Comparison of ENCODE assay signal across 8 mouse cellular contexts in genomic region chr2:39064687-39065399, GRCm38 (mm10). TPM values are rescaled to one million over a fixed set of nuclear protein-coding genes. Genes with fewer than 3 reads are reported as not detected.
A peak's percentile ranks its signal among the peaks of the same experiment; 100 is the strongest.
DNase-seq lines count a peak whose midpoint lies in the region; ATAC-seq and TF ChIP-seq lines count a peak whose summit lies in the region.

No protein-coding gene starts in this region.

- H3K27me3 ChIP-seq in heart, embryonic 12.5 days (replicated peaks): no peaks in the 10 kb centered on the region
- H3K27me3 ChIP-seq in ES-Bruce4 (ENCODE audit: control insufficient read depth, insufficient read depth, low read length, poor library complexity, severe bottlenecking): no peaks in the 10 kb centered on the region
- H3K27me3 ChIP-seq in forebrain, embryonic 10.5 days (ENCODE audit: poor library complexity, severe bottlenecking): no peaks in the 10 kb centered on the region
- no peaks in the 10 kb centered on the region for H3K27me3 ChIP-seq in liver, adult 2 months (ENCODE audit: control insufficient read depth, insufficient read depth, low read length)
- H3K27me3 ChIP-seq in stomach, embryonic 14.5 days (ENCODE audit: control insufficient read depth, insufficient read depth, low read length): no peaks in the 10 kb centered on the region

- no peaks in the 10 kb centered on the region for H3K9me3 ChIP-seq in heart, embryonic 12.5 days (replicated peaks)
- no peaks in the 10 kb centered on the region for H3K9me3 ChIP-seq in ES-Bruce4 (replicated peaks; ENCODE audit: control insufficient read depth, insufficient read depth, low read length, poor library complexity, severe bottlenecking)
- H3K9me3 ChIP-seq in forebrain, embryonic 10.5 days: no peaks in the 10 kb centered on the region
- no peaks in the 10 kb centered on the region for H3K9me3 ChIP-seq in stomach, embryonic 14.5 days (ENCODE audit: control insufficient read depth, low read depth, low read length)

- no peak for TF ChIP-seq POLR2A in ES-Bruce4 (IDR thresholded peaks at IDR 0.05; ENCODE audit: insufficient read depth, low read length)
- no peak for TF ChIP-seq POLR2A in liver, adult 2 months (IDR thresholded peaks at IDR 0.05; ENCODE audit: extremely low read depth, insufficient read depth, low read length)

- WGBS in heart, embryonic 12.5 days: 4% methylated on average over 25 of the region's 25 CpGs
- WGBS in forebrain, embryonic 10.5 days: 8% methylated on average over 25 of the region's 25 CpGs
- 3% methylated on average over 25 of the region's 25 CpGs for WGBS in liver, adult 2 months
- 5% methylated on average over 25 of the region's 25 CpGs for WGBS in stomach, embryonic 14.5 days

- peak; percentile 80 for ATAC-seq in heart, embryonic 12.5 days (ENCODE audit: insufficient number of reproducible peaks, low FRiP score)
- ATAC-seq in stomach, embryonic 14.5 days (ENCODE audit: insufficient number of reproducible peaks, insufficient read depth, low FRiP score, low read depth): peak; percentile 81

- H3K9ac ChIP-seq in heart, embryonic 12.5 days: peak overlapping the region; percentile 97
- peak overlapping the region; percentile 78 for H3K9ac ChIP-seq in ES-Bruce4 (ENCODE audit: low read depth, poor library complexity, severe bottlenecking)
- peak overlapping the region; percentile 96 for H3K9ac ChIP-seq in liver, adult 2 months (ENCODE audit: low read depth, low read length)
- H3K9ac ChIP-seq in stomach, embryonic 14.5 days (replicated peaks; ENCODE audit: low read depth, low read length): peak overlapping the region; percentile 91

- H3K4me3 ChIP-seq in heart, embryonic 12.5 days: peak overlapping the region; percentile 99
- H3K4me3 ChIP-seq in ES-Bruce4 (ENCODE audit: low read depth, low read length): peak overlapping the region; percentile 91
- H3K4me3 ChIP-seq in forebrain, embryonic 10.5 days: peak overlapping the region; percentile 82
- peak overlapping the region; percentile 96 for H3K4me3 ChIP-seq in liver, adult 2 months (ENCODE audit: insufficient read depth, low read depth, low read length)
- H3K4me3 ChIP-seq in stomach, embryonic 14.5 days (ENCODE audit: low read depth, low read length): peak overlapping the region; percentile 92

- H3K4me2 ChIP-seq in heart, embryonic 12.5 days: peak overlapping the region; percentile 96
- H3K4me2 ChIP-seq in stomach, embryonic 14.5 days (replicated peaks; ENCODE audit: low read depth, low read length): peak overlapping the region; percentile 61

- peaks cover 6% of the 10 kb centered on the region; the same call in 1 of the 2 replicates for H3K79me2 ChIP-seq in liver, adult 2 months (ENCODE audit: control insufficient read depth, insufficient read depth, low read length)

- DNase-seq in heart, postnatal 4 days: no peak
- no peak for DNase-seq in forebrain, embryonic 10.5 days (ENCODE audit: extremely low spot score, low spot score)
- peak; percentile 44 for DNase-seq in liver, adult 2 months (ENCODE audit: extremely low read depth, low read depth, low spot score)
- no peak for DNase-seq in thymus, postnatal 0 days (ENCODE audit: low spot score)
- DNase-seq in layer of hippocampus, adult 11-12 months (ENCODE audit: low spot score): no peak

- H3K36me3 ChIP-seq in heart, embryonic 12.5 days: peaks cover 21% of the 10 kb centered on the region
- peaks cover 5% of the 10 kb centered on the region; the same call in 1 of the 2 replicates for H3K36me3 ChIP-seq in ES-Bruce4 (ENCODE audit: control insufficient read depth, insufficient read depth, low read length, poor library complexity, severe bottlenecking)
- peaks cover 32% of the 10 kb centered on the region for H3K36me3 ChIP-seq in forebrain, embryonic 10.5 days (replicated peaks)
- peaks cover 15% of the 10 kb centered on the region for H3K36me3 ChIP-seq in liver, adult 2 months (ENCODE audit: control insufficient read depth, insufficient read depth, low read length)
- H3K36me3 ChIP-seq in stomach, embryonic 14.5 days (ENCODE audit: control insufficient read depth, insufficient read depth, low read length): peaks cover 21% of the 10 kb centered on the region

- TF ChIP-seq CTCF in ES-Bruce4 (IDR thresholded peaks at IDR 0.05; ENCODE audit: low read depth, low read length): no peak
- no peak for TF ChIP-seq CTCF in liver, adult 2 months (IDR thresholded peaks at IDR 0.05; ENCODE audit: low read depth, low read length)

- H3K27ac ChIP-seq in heart, embryonic 12.5 days (ENCODE audit: poor library complexity, severe bottlenecking): peak overlapping the region; percentile 95
- H3K27ac ChIP-seq in ES-Bruce4 (ENCODE audit: insufficient read depth, low read length): no peak overlapping the region
- peak overlapping the region; percentile 94 for H3K27ac ChIP-seq in forebrain, embryonic 10.5 days
- H3K27ac ChIP-seq in liver, adult 2 months (replicated peaks; ENCODE audit: insufficient read depth, low read depth, low read length): peak overlapping the region; percentile 75
- H3K27ac ChIP-seq in stomach, embryonic 14.5 days (ENCODE audit: low read length): peak overlapping the region; percentile 90

- H3K4me1 ChIP-seq in heart, embryonic 12.5 days (replicated peaks): peaks cover 8% of the 10 kb centered on the region
- no peaks in the 10 kb centered on the region for H3K4me1 ChIP-seq in ES-Bruce4 (ENCODE audit: control insufficient read depth, insufficient read depth, low read length)
- H3K4me1 ChIP-seq in forebrain, embryonic 10.5 days: peaks cover 20% of the 10 kb centered on the region
- peaks cover 4% of the 10 kb centered on the region; the same call in 1 of the 2 replicates for H3K4me1 ChIP-seq in liver, adult 2 months (ENCODE audit: control insufficient read depth, insufficient read depth, low read length)
- no peaks in the 10 kb centered on the region for H3K4me1 ChIP-seq in stomach, embryonic 14.5 days (ENCODE audit: control insufficient read depth, insufficient read depth, low read length)

- no peak for TF ChIP-seq EP300 in ES-Bruce4 (IDR thresholded peaks at IDR 0.05; ENCODE audit: insufficient read depth, low read depth, low read length)

RNA-seq across cellular contexts. Expression of gene Golga1, which starts 0.5 kb away (rescaled TPM):
- polyA plus RNA-seq in heart, embryonic 12.5 days (2016; fragmentation: Nextera tagmentation; extraction: Ambion mirVana): 22.0 and 23.3 TPM in 2 replicates
- 10 to 100 TPM; 20.0 to 22.4 TPM for total RNA-seq in heart, postnatal 4 days (2021)
- polyA plus RNA-seq in ES-Bruce4 (2011; ENCODE audit: insufficient read depth, insufficient read length, low read depth, missing spikeins): 16.9 and 21.3 TPM in 2 replicates
- polyA plus RNA-seq in forebrain, embryonic 10.5 days (2016; fragmentation: Nextera tagmentation; extraction: Ambion mirVana): 22.7 and 24.0 TPM in 2 replicates
- total RNA-seq in liver, adult 2 months (2014; rRNA removed): 15.4 and 19.1 TPM in 2 replicates
- polyA plus RNA-seq in liver, adult 2 months (2012; rRNA removed): 4.2 and 7.1 TPM in 2 replicates
- 36.1 and 38.6 TPM in 2 replicates for polyA plus RNA-seq in stomach, embryonic 14.5 days (2014; fragmentation: Nextera tagmentation; extraction: Ambion mirVana)
- 27.5 and 30.2 TPM in 2 replicates for polyA plus RNA-seq in thymus, postnatal 0 days (2015; fragmentation: Nextera tagmentation; extraction: Ambion mirVana)

RNA-seq across cellular contexts. Expression of gene Rpl35, which starts 59.4 kb away (rescaled TPM):
- polyA plus RNA-seq in heart, embryonic 12.5 days (2016; fragmentation: Nextera tagmentation; extraction: Ambion mirVana): 733 and 779 TPM in 2 replicates
- total RNA-seq in heart, postnatal 4 days (2021): 100 to 1,000 TPM; 455 to 469 TPM
- 289 and 317 TPM in 2 replicates for polyA plus RNA-seq in ES-Bruce4 (2011; ENCODE audit: insufficient read depth, insufficient read length, low read depth, missing spikeins)
- 1,010 and 1,015 TPM in 2 replicates for polyA plus RNA-seq in forebrain, embryonic 10.5 days (2016; fragmentation: Nextera tagmentation; extraction: Ambion mirVana)
- 179 and 183 TPM in 2 replicates for total RNA-seq in liver, adult 2 months (2014; rRNA removed)
- polyA plus RNA-seq in liver, adult 2 months (2012; rRNA removed): 56.9 and 60.6 TPM in 2 replicates
- polyA plus RNA-seq in stomach, embryonic 14.5 days (2014; fragmentation: Nextera tagmentation; extraction: Ambion mirVana): 1,103 and 1,116 TPM in 2 replicates
- 1,431 and 1,509 TPM in 2 replicates for polyA plus RNA-seq in thymus, postnatal 0 days (2015; fragmentation: Nextera tagmentation; extraction: Ambion mirVana)

RNA-seq across cellular contexts. Expression of gene Arpc5l, which starts 59.7 kb away (rescaled TPM):
- polyA plus RNA-seq in heart, embryonic 12.5 days (2016; fragmentation: Nextera tagmentation; extraction: Ambion mirVana): 81.7 and 82.3 TPM in 2 replicates
- total RNA-seq in heart, postnatal 4 days (2021): 10 to 100 TPM; 51.9 to 55.6 TPM
- 49.7 and 55.2 TPM in 2 replicates for polyA plus RNA-seq in ES-Bruce4 (2011; ENCODE audit: insufficient read depth, insufficient read length, low read depth, missing spikeins)
- polyA plus RNA-seq in forebrain, embryonic 10.5 days (2016; fragmentation: Nextera tagmentation; extraction: Ambion mirVana): 126 and 131 TPM in 2 replicates
- total RNA-seq in liver, adult 2 months (2014; rRNA removed): 41.2 and 45.1 TPM in 2 replicates
- polyA plus RNA-seq in liver, adult 2 months (2012; rRNA removed): 21.3 and 25.7 TPM in 2 replicates
- 119 and 124 TPM in 2 replicates for polyA plus RNA-seq in stomach, embryonic 14.5 days (2014; fragmentation: Nextera tagmentation; extraction: Ambion mirVana)
- 185 and 199 TPM in 2 replicates for polyA plus RNA-seq in thymus, postnatal 0 days (2015; fragmentation: Nextera tagmentation; extraction: Ambion mirVana)
